In genomic region chr9:57209316-57209715, GRCm38 (mm10) we compare ENCODE assay signal across 8 mouse cellular contexts. TPM values are rescaled to one million over a fixed set of nuclear protein-coding genes. Genes with fewer than 3 reads are reported as not detected.
A peak's percentile ranks its signal among the peaks of the same experiment; 100 is the strongest.
DNase-seq lines count a peak whose midpoint lies in the region.

No protein-coding gene starts in this region.

- DNase-seq in gastrocnemius, adult 18-20 months (ENCODE audit: low spot score), result peak; percentile 12
- no peak for DNase-seq in gastrocnemius, postnatal 25 days
- DNase-seq in testis, postnatal 10 days (ENCODE audit: low spot score), result peak; percentile 62
- DNase-seq in testis, postnatal 14 days (ENCODE audit: low spot score), result no peak
- peak; percentile 10 for DNase-seq in cerebellum, adult 9-11 months
- DNase-seq in kidney, postnatal 25 days, result peak; percentile 56 to 71
- DNase-seq in lung, postnatal 14 days, result peak; percentile 59
- no peak for DNase-seq in yolk sac, embryonic 10.5 days (ENCODE audit: low spot score)

RNA-seq across cellular contexts. Expression of gene Trcg1, which starts 27.0 kb away (rescaled TPM):
- total RNA-seq in gastrocnemius, adult 18-20 months (2021), result not detected
- not detected for total RNA-seq in gastrocnemius, postnatal 25 days (2021)

RNA-seq across cellular contexts. Expression of gene Commd4, which starts 51.2 kb away (rescaled TPM):
- 10 to 100 TPM; 26.6 to 29.1 TPM for total RNA-seq in gastrocnemius, adult 18-20 months (2021)
- 10 to 100 TPM; 19.3 to 25.9 TPM for total RNA-seq in gastrocnemius, postnatal 25 days (2021)

RNA-seq across cellular contexts. Expression of gene 1700017B05Rik, which starts 53.1 kb away (rescaled TPM):
- total RNA-seq in gastrocnemius, adult 18-20 months (2021), result 1 to 10 TPM; 2.9 to 4.0 TPM
- 1 to 10 TPM; 2.9 to 5.2 TPM for total RNA-seq in gastrocnemius, postnatal 25 days (2021)

Comparison
In these comparisons a context has a peak if more than half of its experiments do, and no peak if none do; other contexts are left out.
1. DNase-seq: peak in gastrocnemius, adult 18-20 months (single experiment), testis, postnatal 10 days (single experiment), cerebellum, adult 9-11 months (single experiment), kidney, postnatal 25 days (2 of 2) and lung, postnatal 14 days (single experiment); none in gastrocnemius, postnatal 25 days (single experiment), testis, postnatal 14 days (single experiment) and yolk sac, embryonic 10.5 days (single experiment).